In genomic region chr3:19455838-19456448, GRCm38 (mm10) we compare ENCODE assay signal across 32 mouse cellular contexts.
DNase-seq lines count a peak whose midpoint lies in the region; ATAC-seq lines count a peak whose summit lies in the region.
"Had no signal": no experiment of that assay in that cellular context is flagged by ENCODE, and none has a peak within 500 bp of the region (broad histone marks: within the 10 kb centered on the region; RNA-seq: fewer than 3 reads in every experiment).

No protein-coding gene starts in this region.

- H3K4me3 ChIP-seq in kidney, embryonic 16.5 days (ENCODE audit: low read length), result no peak overlapping the region
- no peak overlapping the region for H3K4me3 ChIP-seq in stomach, embryonic 16.5 days (replicated peaks; ENCODE audit: low read length)
- H3K4me3 ChIP-seq: erythroblast, embryonic 14.5 days; forebrain, embryonic 10.5 days; forebrain, embryonic 13.5 days; heart, adult 2 months; heart, embryonic 10.5 days; heart, embryonic 13.5 days had no signal

- H3K4me2 ChIP-seq in kidney, embryonic 16.5 days (replicated peaks; ENCODE audit: low read depth, low read length), result no peak overlapping the region
- H3K4me2 ChIP-seq in stomach, embryonic 16.5 days (ENCODE audit: low read depth, low read length), result no peak overlapping the region
- H3K4me2 ChIP-seq: forebrain, embryonic 13.5 days; heart, embryonic 13.5 days; hindbrain, embryonic 14.5 days had no signal

- no peaks in the 10 kb centered on the region for H3K36me3 ChIP-seq in kidney, embryonic 16.5 days (ENCODE audit: insufficient read depth, low read length)
- no peaks in the 10 kb centered on the region for H3K36me3 ChIP-seq in stomach, embryonic 16.5 days (ENCODE audit: control insufficient read depth, insufficient read depth, low read length)
- H3K36me3 ChIP-seq: forebrain, embryonic 10.5 days; G1E; heart, embryonic 10.5 days; heart, embryonic 13.5 days had no signal

- no peak overlapping the region for H3K27ac ChIP-seq in kidney, embryonic 16.5 days (ENCODE audit: low read length)
- H3K27ac ChIP-seq in stomach, embryonic 16.5 days (ENCODE audit: low read length), result peak overlapping the region; percentile 77
- H3K27ac ChIP-seq: forebrain, embryonic 10.5 days; forebrain, embryonic 13.5 days; heart, adult 2 months; heart, embryonic 10.5 days; heart, embryonic 13.5 days; hindbrain, embryonic 14.5 days; hindbrain, postnatal 0 days had no signal

- H3K9me3 ChIP-seq in kidney, embryonic 16.5 days (ENCODE audit: low read length), result no peaks in the 10 kb centered on the region
- H3K9me3 ChIP-seq in stomach, embryonic 16.5 days (replicated peaks; ENCODE audit: control insufficient read depth, low read length), result no peaks in the 10 kb centered on the region
- H3K9me3 ChIP-seq: forebrain, embryonic 10.5 days; forebrain, embryonic 13.5 days; G1E; heart, embryonic 10.5 days; heart, embryonic 13.5 days had no signal

- no peak for DNase-seq in frontal cortex, postnatal 14 days (ENCODE audit: low spot score in 2 of 2)
- no peak for DNase-seq in kidney, adult 8-10 months
- DNase-seq in fat pad, adult 2 months (ENCODE audit: extremely low read depth, low read depth, low spot score), result peak; percentile 21
- no peak for DNase-seq in layer of hippocampus, adult 9-10 months (ENCODE audit: low spot score)
- DNase-seq in left cerebral cortex, postnatal 10 days (ENCODE audit: extremely low spot score in 1 of 2, low spot score in 2 of 2), result no peak
- DNase-seq: adrenal gland, adult 2 months; adrenal gland, postnatal 25 days; B cell, adult 2 months; cerebellum, adult 11-12 months; cerebellum, adult 8-10 months; cerebellum, postnatal 10 days; cerebellum, postnatal 36 days; embryo, embryonic 11 days; gastrocnemius, postnatal 25 days; heart, adult 2 months; heart, postnatal 14 days; heart, postnatal 4 days had no signal

- intact Hi-C loops in left cerebral cortex, postnatal 10 days (cut with DNase I), result no loop called here

- no peaks in the 10 kb centered on the region for H3K27me3 ChIP-seq in kidney, embryonic 16.5 days (ENCODE audit: insufficient read depth, low read length)
- H3K27me3 ChIP-seq in stomach, embryonic 16.5 days (ENCODE audit: control insufficient read depth, insufficient read depth, low read length), result no peaks in the 10 kb centered on the region
- H3K27me3 ChIP-seq: CH12.LX; forebrain, embryonic 13.5 days; heart, embryonic 13.5 days; Patski had no signal

- WGBS in kidney, embryonic 16.5 days, result 43% methylated on average over 4 of the region's 4 CpGs
- WGBS in stomach, embryonic 16.5 days, result 62% methylated on average over 4 of the region's 4 CpGs

- H3K9ac ChIP-seq in kidney, embryonic 16.5 days (replicated peaks; ENCODE audit: low read length), result no peak overlapping the region
- no peak overlapping the region for H3K9ac ChIP-seq in stomach, embryonic 16.5 days (ENCODE audit: low read length)
- H3K9ac ChIP-seq: forebrain, embryonic 13.5 days; heart, embryonic 13.5 days; hindbrain, embryonic 14.5 days had no signal

- ATAC-seq in frontal cortex, adult (ENCODE audit: low TSS enrichment), result 0 out of 2 replicates have a peak, but pooled peaks have one; percentile 20
- peak; percentile 59; the same call in 1 of the 2 replicates for ATAC-seq in kidney, embryonic 16.5 days (ENCODE audit: low FRiP score, low TSS enrichment)
- no peak for ATAC-seq in stomach, embryonic 16.5 days (ENCODE audit: insufficient read depth, low FRiP score)
- ATAC-seq: forebrain, embryonic 13.5 days; forebrain, embryonic 16.5 days; hindbrain, postnatal 0 days; inflammation-experienced regulatory T-cells, adult 6 months; Patski had no signal

- H3K4me1 ChIP-seq in kidney, embryonic 16.5 days (ENCODE audit: insufficient read depth, low read length), result no peaks in the 10 kb centered on the region
- no peaks in the 10 kb centered on the region; the same call in 1 of the 2 replicates for H3K4me1 ChIP-seq in stomach, embryonic 16.5 days (ENCODE audit: control insufficient read depth, insufficient read depth, low read length)
- H3K4me1 ChIP-seq: forebrain, embryonic 10.5 days; forebrain, embryonic 13.5 days; heart, embryonic 10.5 days; heart, embryonic 13.5 days had no signal
